Mouse (Mus musculus) neural tube, embryonic 10.5 days (tissue): ENCODE data around the gene Tmbim7.
"Not testable (repeated sequence)": the region's sequence is repeated elsewhere in the genome, so short reads cannot be mapped to it uniquely, and the experiment has no call there.

Experiments used
- DNase-seq: peaks from one replicate; pipeline ENCODE4 v3.0.0-alpha.2; 2017; ENCODE audit warnings: low spot score; ENCODE audit errors: extremely low spot score

Tmbim7 gene

DNA sequence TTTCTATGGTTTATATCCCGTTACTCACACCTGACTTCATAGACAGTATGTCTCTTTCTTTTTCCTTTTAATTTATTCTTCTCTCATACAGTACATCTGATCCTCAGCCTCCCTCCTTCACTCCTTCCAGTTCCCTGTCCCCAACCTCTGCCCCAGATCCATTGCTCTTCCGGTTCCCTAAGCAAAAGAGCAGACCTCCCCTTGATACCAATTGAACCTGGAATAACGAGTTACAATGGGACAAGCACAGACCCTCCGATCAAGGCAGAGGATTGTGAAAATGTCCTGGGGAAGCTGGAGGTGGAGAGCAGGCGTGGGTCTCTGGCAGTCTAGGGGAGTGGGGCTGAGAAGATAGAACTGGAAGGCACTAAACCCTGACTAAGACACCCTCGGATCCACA is at the start of gene Tmbim7:
Gene Tmbim7, plus strand, starts transcription at position 301 of the 400 bp plus-strand sequence.
- no peak for DNase-seq

DNA sequence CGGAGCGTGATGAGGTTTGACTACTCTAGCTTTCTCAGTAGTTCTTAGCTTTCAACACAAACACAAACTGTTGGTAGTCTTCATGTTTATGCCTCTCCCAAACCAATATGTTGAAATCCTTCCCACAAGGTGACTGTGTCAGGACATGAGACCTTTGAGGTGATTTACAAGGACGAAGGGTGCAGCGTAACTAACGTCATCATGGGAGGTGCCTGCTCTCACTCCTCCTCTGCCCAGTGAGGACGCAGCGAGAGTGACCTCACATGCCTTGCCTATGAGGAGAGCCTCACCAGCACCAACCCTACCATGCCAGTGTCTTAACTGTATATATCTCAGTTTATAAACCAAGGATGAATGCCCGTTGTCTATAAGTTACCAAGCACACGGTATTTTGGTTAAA is 43.9 kb upstream of the Tmbim7 start:
- no peak for DNase-seq

DNA sequence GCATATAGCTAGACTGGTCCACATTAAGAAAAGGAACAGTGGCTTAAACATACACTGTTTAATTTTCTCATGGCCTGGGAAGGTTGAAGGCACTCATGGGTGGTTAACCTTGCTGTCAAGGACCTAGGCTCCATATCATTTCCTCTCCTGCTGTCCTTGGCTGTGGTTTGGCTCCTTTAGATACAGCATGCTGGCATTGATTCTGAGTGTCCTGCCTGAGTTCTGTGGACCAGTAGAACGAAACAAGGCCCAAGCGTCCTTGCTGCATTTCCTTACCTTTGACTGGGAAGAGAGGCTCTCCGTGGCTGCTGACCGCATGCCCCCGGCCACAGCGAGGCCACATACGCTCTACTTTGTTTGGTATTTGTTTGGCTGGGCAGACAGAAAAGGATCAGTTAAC is 41.7 kb upstream of the Tmbim7 start:
- DNase-seq: no peak

DNA sequence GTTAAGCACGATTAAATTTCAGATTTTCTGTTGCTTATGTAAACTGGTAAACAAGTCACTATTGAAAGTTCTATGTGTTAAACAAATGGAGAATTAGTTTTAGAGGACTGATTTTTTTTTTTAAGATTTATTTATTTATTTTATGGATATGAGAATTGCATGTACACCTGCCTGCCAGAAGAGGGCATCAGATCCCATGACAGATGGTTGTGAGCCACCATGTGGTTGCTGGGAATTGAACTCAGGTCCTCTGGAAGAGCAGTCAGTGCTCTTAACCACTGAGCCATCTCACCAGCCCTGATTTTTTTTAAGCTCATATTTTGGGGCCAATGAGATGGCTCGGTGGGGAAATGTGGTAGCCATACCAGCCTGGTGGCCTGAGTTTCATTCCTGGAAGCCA is 39.1 kb upstream of the Tmbim7 start:
- DNase-seq: not testable (repeated sequence)

DNA sequence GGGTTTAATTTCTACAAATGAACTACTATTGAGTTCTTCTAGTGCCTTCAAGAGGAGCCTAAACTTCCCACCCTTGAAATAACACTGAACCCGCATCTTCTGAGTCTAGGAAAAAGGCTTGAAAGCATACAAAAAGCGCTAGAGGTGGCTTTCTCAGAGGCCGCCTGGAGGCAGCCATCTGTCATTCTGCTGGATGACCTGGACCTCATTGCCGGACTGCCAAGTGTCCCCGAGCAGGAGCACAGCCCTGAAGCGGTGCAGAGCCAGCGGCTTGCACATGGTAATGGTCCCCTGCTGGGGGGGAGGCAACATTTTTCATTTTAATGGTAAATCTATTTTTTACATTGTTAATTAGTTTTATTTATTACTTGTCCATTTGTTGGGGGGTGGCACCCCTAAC is 30.5 kb upstream of the Tmbim7 start:
- DNase-seq: no peak

DNA sequence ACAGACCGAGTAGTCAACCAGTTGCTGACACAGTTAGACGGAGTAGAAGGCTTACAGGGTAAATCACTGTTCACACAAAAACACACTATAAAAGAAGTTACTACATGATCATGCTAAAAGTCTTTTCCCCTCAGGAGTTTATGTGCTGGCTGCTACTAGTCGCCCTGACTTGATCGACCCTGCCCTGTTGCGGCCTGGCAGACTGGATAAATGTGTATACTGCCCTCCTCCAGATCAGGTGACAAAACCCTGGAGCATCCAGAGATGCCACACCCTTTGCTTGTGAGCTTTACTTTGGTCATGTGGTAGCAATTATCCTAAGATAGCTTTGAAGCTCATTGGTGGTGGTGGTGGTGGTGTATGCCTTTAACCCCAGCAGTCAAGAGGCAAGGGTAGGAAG is 20.9 kb upstream of the Tmbim7 start:
- no peak for DNase-seq

DNA sequence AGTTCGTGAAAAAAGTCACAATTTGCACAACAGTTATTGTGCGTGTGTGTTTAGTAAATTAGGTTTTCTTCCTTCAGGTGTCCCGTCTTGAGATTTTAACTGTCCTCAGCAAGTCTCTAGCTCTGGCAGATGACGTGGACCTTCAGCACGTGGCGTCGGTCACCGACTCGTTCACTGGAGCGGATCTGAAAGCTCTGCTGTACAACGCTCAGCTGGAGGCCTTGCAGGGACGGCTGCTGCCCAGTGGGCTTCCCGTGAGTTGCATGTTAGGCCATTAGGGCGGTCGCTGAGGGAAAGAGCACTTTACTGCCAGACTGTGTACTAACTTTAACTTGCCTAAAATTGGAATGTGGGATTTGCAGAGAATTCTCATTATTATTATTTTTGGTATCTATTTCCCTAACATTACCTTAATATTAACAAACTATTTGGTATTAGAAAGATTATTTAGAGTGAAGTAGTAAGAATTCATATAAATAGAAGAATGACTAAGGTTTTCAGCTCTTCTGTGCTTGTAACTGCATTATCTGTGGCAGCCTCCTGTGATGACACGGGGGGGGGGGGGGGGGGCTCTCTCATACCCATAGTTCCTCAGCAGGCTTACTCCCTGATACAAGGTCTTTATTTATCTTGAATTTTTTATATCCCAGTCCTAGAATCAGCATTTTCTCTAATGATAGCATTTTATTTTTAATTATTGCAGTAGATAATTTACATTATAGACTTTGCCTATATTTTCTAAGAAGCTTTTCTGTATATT is 19.3 kb upstream of the Tmbim7 start:
- no peak for DNase-seq

DNA sequence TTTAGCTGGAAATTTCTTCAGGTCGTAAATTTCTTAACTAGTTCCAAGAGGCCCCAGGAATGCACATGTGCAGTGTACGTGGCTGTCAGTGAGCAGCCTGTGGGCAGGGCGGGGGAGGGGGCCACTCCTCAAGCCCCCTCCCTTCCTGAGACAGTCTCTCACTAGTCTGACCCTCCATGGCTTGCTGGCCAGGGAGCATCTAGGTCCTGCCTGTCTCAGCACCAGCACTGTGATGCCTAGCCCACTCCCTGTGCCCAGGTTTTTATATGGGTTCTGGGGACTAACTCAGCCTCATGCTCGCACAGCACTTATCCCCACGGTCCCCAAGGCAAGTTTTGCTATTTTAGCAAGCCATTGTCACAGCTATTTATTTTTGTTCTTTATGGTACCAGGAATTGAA is 18.7 kb upstream of the Tmbim7 start:
- no peak for DNase-seq

DNA sequence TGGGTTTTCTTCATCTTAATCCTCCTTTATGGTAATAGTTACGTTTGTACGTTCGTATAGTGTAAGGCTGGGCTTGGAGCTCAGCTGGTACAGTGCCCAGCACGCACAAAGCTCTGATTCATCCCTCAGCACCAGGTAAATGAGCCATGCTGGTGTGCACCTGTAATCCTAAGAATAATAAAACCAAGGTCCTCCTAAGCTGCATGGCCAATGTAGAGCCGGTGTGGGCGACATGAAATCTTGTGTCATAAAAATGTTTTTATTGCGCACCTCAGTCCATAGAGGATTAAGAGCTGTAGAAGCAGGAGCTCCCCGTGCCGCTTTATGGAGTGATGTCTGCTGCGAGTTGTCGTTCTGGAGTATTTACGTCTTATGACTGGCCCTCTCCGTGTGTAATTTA is 17.7 kb upstream of the Tmbim7 start:
- no peak for DNase-seq

DNA sequence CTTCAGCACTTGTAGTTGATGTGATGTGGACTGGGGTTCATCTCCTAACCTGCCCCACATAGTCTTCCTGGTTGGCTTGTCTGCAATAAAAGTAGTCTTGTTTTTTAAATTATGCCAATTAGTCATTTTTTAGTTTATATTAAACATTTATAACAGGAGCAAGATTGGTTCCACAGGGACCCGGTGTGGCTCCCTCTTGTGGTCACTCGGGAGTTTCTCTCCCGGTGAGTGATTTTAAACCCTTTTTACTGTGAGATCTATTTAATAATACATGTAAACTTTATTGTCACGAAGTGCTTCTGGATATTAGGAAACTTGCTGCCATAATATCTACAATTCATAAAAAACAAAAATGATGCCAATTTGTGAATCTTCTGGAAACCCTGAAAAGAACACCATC is 17.0 kb upstream of the Tmbim7 start:
- no peak for DNase-seq

DNA sequence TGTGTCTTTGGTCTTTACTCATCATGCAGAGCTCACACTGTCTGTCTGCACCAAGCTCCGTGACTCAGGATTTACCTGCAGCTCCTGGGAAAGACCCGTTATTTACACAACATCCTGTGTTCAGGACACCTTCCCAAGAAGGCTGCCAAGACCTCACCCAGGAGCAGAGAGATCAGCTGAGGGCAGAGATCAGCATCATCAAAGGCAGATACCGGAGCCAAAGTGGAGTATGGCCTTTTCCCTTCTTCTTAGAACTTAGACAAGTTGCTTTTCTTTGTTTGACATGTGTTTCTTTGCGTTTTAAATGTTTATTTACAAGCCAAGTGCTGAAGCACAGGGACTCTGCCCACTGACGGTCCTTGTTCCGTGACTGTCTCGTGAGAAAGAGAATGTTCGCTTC is 15.7 kb upstream of the Tmbim7 start:
- DNase-seq: no peak

DNA sequence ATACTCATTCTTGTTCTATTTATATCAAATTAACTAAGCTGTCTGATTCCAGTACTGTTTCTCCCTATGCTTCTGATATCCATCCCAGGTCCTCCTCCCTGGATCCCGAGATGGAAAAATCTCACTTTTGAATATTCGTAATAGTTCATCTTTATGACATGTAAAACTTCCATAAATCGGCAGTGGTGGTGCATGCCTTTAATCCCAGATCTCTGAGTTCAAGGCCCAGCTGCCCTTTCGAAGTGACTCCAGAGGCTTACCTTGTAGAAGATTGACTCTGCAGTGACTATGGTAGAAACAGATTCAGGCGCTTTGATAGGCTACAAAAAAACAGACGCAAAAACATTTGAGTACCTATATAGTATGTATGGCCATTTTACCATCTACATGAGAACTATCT is 6.4 kb upstream of the Tmbim7 start:
- DNase-seq: no peak

DNA sequence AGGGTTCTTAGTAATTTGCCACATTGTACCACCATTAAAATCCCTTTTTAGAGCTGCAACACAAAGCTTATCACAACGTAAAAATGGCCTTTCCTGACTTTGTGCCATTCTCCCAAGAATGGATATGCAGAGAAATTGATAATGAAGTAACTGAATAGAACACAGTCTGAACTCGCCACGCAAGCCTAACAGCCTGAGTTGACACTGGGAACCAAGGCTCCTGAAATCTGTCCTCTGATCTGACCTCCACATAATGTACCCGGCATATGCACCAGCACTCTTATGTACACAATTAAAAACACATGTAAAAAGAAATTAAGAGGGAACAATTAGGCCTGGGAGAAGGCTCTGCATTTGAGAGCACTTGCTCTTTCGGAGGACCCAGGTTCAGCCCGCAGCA is 5.7 kb upstream of the Tmbim7 start:
- DNase-seq: no peak

DNA sequence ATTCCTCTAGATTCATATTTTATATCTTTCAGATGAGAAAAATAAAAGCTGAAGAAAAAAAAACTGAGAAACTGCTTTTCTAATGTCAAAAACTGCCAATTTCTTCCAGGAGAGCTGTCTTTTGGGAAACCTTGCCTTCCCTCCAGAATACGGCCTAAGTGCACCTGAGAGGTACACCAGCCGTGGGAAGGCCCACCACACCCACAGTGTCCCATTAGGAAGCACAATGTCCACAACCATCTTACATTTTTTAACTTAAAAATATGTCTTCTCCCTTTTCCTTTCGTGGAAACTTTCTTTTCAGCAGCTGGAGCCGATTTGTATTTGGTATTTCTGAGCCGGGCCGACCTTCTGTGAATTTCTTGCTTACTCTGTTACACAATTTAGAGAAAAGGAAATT is 4.4 kb upstream of the Tmbim7 start:
- DNase-seq: no peak

DNA sequence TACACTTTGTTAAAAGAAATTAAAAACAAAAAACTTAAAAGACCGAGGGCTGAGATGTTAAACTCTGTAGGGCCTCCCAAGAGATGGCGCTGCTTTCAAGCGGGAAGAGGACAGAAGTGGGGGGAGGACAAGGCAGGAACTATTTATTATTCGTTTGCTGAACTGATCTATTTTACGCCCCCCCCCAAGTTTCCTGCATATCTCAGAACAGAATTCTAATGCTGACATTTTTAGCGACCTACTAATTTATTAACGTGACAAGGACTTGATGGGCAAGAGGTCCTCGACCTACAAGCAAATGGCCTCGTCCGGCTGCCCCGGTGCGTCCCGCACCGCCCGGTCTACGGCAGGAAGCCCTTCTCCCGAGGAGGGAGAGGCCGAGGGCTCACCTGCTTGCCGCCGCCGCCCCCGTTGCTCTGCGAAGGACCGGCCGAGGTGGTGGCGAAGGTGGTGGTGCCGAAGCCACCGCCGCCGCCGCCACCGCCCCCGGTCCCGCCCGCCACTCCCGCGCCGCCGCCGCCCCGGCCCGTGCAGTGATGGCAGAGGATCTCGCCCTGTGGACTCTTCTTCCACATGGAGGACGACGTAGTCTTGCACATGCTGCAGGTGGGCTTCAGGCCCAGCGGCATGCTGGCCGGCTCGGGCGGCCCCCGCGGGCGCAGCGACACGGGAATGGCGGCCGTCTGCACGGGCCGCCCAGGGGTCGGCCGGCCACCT is 3.8 kb upstream of the Tmbim7 start:
- peak; percentile 77 for DNase-seq

DNA sequence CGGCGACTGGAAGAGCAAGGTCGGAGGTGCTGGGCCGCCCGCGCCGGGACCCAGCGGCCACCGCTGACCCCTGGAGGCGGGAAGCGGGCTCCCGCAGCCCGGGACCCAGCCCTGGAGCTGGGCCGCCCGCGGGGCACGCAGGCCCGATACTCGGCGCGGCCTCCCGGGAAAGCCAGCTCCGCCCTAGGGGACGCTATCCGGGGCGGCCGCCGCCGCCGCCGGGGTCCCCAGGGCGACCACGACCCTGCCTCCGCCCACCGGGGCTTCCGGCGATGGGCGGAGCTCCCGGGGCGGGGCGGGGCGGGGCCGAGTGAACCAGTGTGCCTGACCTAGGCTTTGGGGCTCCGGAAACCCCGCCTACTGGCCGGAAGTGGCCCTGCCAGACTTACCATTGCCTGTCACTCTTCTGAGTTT is 3.3 kb upstream of the Tmbim7 start:
- DNase-seq: peak; percentile 91

DNA sequence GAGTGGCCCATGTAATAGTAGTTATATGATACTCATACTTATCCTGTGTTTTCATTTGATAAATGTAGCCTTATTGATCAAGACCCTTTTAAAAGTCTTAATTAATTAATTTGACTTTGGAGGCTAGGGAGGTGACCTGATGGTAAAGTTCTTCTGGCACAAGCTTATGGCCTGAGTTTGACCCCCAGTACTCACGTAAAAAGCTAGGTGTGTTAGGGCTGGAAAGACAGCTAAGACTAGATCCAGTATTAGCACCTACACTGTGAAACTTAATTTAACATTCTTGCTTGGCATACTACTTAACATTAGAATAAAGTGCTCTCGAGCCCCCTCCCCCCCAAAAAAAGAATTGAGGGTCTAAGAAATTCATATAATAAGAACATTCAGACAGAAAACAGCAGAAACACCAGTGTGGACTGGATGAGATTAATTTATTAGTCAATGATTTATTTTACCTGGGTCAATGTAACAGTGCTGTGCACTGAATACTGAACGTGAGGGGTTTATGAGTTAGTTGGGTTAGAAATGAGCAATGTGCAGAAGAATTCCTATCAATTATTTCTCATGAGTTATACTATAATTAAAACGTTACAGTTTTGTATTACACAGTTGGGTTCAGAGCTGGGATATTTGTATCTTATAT is 2.7 kb upstream of the Tmbim7 start:
- DNase-seq: no peak

DNA sequence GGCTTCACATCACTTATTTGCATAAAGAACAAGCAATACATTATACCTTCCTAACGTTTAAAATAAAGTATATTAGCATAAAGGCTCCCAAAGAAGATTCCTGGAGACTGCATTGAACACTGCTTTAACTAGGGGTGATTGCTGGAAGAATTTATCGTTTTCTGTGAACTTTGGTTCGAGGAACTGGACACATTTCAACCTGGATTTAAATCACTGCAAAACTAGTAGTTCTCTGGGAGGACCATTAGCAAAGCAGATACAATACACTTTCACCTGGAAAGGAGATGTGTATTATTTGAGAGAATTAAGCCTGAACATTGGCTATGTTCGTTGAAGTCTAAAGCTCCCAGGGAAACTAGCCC is 2.2 kb upstream of the Tmbim7 start:
- DNase-seq: no peak

DNA sequence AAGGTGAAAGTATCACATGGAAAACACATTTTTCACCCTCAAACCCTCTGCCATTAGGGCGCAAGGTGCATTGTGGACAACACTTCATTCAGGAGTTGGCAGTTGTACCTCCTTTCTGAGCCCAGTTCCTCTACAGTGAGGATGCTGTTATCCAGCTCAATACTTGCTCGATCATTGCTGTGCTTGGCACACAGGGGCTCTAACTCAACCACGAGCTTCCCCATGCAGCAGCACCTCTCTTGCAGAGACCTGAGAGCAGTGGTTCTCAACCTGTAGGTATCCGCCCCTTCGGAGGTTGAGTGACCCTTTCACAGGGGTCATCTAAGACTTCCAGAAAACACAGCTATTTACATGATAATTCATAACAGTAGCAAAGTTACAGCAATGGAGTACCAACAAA is 640 bp downstream of the Tmbim7 start:
- DNase-seq: no peak

DNA sequence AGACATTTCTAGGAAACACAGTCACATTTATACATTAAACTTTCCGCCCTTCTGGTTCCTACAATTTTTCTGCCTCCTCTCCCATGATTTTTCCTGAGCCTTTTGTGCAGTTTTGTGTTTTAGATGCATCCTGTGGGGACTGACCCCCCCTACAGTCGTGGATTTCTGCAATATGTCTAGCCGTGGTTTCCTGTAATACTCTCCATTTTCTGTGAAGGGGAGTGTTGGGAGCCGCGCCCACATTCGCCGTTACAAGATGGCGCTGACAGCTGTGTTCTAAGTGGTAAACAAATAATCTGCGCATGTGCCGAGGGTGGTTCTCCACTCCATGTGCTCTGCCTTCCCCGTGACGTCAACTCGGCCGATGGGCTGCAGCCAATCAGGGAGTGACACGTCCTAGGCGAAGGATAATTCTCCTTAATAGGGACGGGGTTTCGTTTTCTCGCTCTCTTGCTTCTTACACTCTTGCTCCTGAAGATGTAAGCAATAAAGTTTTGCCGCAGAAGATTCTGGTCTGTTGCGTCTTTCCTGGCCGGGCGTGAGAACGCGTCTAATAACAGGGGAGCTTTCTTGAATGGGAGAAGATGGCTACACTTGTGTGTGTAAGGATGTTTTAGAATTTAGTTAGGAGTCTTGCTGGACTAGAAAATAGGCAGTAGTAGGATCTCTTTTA is 2.1 kb downstream of the Tmbim7 start:
- not testable (repeated sequence) for DNase-seq

DNA sequence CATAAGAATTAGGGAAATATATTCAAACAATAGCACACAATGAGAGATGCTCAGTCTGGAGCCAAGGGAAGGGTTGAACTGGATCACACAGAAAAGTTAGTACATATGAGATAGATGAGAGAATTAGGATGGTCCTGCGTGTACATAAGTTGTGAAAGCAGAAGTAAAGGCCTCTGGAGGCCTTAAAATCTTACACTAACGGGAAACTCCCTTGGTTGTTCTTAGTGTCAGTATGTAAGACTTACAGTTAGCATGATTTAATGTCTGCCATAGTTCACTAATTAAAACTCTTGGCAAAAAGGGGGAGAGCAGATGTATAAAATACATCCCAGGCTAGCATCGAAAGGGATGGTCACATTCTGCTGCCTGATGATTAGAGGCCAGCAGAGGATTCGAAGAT is 2.8 kb downstream of the Tmbim7 start:
- DNase-seq: no peak

DNA sequence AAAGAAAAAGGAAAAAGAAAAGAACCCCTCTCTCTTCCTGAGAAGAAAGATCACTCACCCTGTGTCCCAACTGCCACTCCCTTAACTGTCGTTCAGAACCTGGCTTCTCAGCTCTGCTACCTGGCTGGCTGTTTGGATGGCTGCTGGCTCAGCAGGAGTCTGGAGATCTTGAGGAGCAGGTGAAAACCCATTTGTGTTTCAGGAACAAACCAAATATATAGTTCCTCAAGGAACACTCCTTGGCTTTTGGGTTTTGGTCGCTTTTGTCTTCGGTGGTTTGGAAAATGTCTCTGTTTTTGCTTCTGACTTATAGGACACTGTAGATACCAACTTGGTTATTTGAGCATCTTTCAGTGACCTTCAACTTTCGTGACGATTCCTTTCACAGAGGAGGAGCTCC is 6.1 kb downstream of the Tmbim7 start, which contains the start of gene Gatad1:
Gene Gatad1, minus strand, starts transcription at position 101 of the 400 bp plus-strand sequence.
- DNase-seq: no peak
